Mouse (Mus musculus) liver, embryonic 16.5 days (tissue): ENCODE data around the gene Ctsf. TPM values are rescaled to one million over a fixed set of nuclear protein-coding genes. Genes with fewer than 3 reads are reported as not detected.

Experiments used
- polyA plus RNA-seq: library from polyadenylated mRNA; unstranded; fragments of >200 nt; fragmentation: Nextera tagmentation; extraction: Ambion mirVana; gene quantifications from 2 replicates; pipeline ENCODE4 v1.2.1, GENCODE M21; 2015

Ctsf gene
- polyA plus RNA-seq, 1 experiment from 2014 or later = 30.5 TPM

Other genes with a start within 250 kb of the Ctsf start
- gene Lrfn4, start 239.5 kb upstream of the Ctsf start, polyA plus RNA-seq = 0.23 and 0.28 TPM in 2 replicates
- gene Rce1, start 229.5 kb upstream of the Ctsf start, polyA plus RNA-seq = 22.5 and 23.5 TPM in 2 replicates
- 0.40 and 0.57 TPM in 2 replicates for gene Gm960, start 156.5 kb upstream of the Ctsf start, polyA plus RNA-seq
- gene Sptbn2, start 144.0 kb upstream of the Ctsf start, polyA plus RNA-seq = 0.07 and 0.12 TPM in 2 replicates
- gene Rbm4b, start 98.6 kb upstream of the Ctsf start, polyA plus RNA-seq = 17.6 and 18.3 TPM in 2 replicates
- 28.3 and 29.2 TPM in 2 replicates for gene Rbm4, start 61.2 kb upstream of the Ctsf start, polyA plus RNA-seq
- gene Gm21992, start 43.5 kb upstream of the Ctsf start, polyA plus RNA-seq = 11.7 and 13.7 TPM in 2 replicates
- gene Rbm14, start 43.5 kb upstream of the Ctsf start, polyA plus RNA-seq = 39.1 and 41.2 TPM in 2 replicates
- gene Ccs, start 15.8 kb upstream of the Ctsf start, polyA plus RNA-seq = 55.2 and 57.1 TPM in 2 replicates
- gene Ccdc87, start 15.8 kb upstream of the Ctsf start, polyA plus RNA-seq = not detected in 2 replicates
- 0.65 and 1.3 TPM in 2 replicates for gene Actn3, start 22.8 kb downstream of the Ctsf start, polyA plus RNA-seq
- gene Zdhhc24, start 23.5 kb downstream of the Ctsf start, polyA plus RNA-seq = 10.5 and 10.6 TPM in 2 replicates
- gene Bbs1, start 51.5 kb downstream of the Ctsf start, polyA plus RNA-seq = 0.95 and 1.2 TPM in 2 replicates
- 44.1 and 44.2 TPM in 2 replicates for gene Dpp3, start 73.2 kb downstream of the Ctsf start, polyA plus RNA-seq
- gene Peli3, start 88.0 kb downstream of the Ctsf start, polyA plus RNA-seq = 0.29 and 0.31 TPM in 2 replicates
- gene Mrpl11, start 107.0 kb downstream of the Ctsf start, polyA plus RNA-seq = 36.8 and 38.0 TPM in 2 replicates
- not detected in 2 replicates for gene Npas4, start 135.2 kb downstream of the Ctsf start, polyA plus RNA-seq
- 0.82 and 1.6 TPM in 2 replicates for gene Slc29a2, start 168.7 kb downstream of the Ctsf start, polyA plus RNA-seq
- gene B4gat1, start 183.7 kb downstream of the Ctsf start, polyA plus RNA-seq = 8.6 and 9.1 TPM in 2 replicates
- 0.58 TPM in 1 of 2 replicates, not detected in the other for gene AC124502.3, start 183.8 kb downstream of the Ctsf start, polyA plus RNA-seq
- gene Brms1, start 186.2 kb downstream of the Ctsf start, polyA plus RNA-seq = 21.0 and 22.2 TPM in 2 replicates
- gene Rin1, start 195.4 kb downstream of the Ctsf start, polyA plus RNA-seq = 0.13 and 0.35 TPM in 2 replicates
- 2.4 and 3.7 TPM in 2 replicates for gene Cd248, start 212.9 kb downstream of the Ctsf start, polyA plus RNA-seq
- gene Tmem151a, start 230.4 kb downstream of the Ctsf start, polyA plus RNA-seq = 0.33 and 0.52 TPM in 2 replicates
- 51.2 and 53.1 TPM in 2 replicates for gene Yif1a, start 233.4 kb downstream of the Ctsf start, polyA plus RNA-seq
- gene Cnih2, start 243.4 kb downstream of the Ctsf start, polyA plus RNA-seq = 0.40 and 0.46 TPM in 2 replicates